Mouse (Mus musculus) CH12.LX (cell line): Measurements from ENCODE around the gene Rpl18. TPM values are rescaled to one million over a fixed set of nuclear protein-coding genes. Genes with fewer than 3 reads are reported as not detected.

Experiments
- DNase-seq: peaks from one replicate; pipeline ENCODE4 v3.0.0-alpha.2; 2013; ENCODE audit errors: extremely low read depth
- H3K27ac ChIP-seq: 2 replicates; pipeline ENCODE4 v1.5.1; 2012; ENCODE audit warnings: low read depth, mild to moderate bottlenecking, control low read depth, moderate library complexity; ENCODE audit not compliant: insufficient read depth
- H3K27me3 ChIP-seq: replicated peaks from 2 replicates; pipeline ENCODE3; 2012; ENCODE audit warnings: inconsistent platforms
- H3K36me3 ChIP-seq, 2 experiments: replicated peaks in 1 of 2; 2 replicates each; pipeline versions ENCODE3 to v1.6.1; 2012; ENCODE audit warnings: inconsistent platforms in 1 of 2, low read length in 1 of 2, mild to moderate bottlenecking in 1 of 2, mixed read lengths in 1 of 2, moderate library complexity in 1 of 2; ENCODE audit not compliant: control insufficient read depth in 1 of 2, insufficient read depth in 1 of 2
- H3K4me1 ChIP-seq, 2 experiments: 2 replicates each; pipeline ENCODE4 v1.6.1; 2012; ENCODE audit warnings: inconsistent platforms in 1 of 2, moderate library complexity in 1 of 2; ENCODE audit not compliant: insufficient read depth in 2 of 2, control insufficient read depth in 1 of 2
- H3K4me2 ChIP-seq: 2 replicates; pipeline ENCODE4 v1.6.1; 2012; ENCODE audit warnings: low read depth, mild to moderate bottlenecking, control low read depth; ENCODE audit not compliant: poor library complexity, insufficient read depth, severe bottlenecking
- H3K4me3 ChIP-seq, 3 experiments: fragments of 150-350 bp in 1 of 3; sonication (generic) in 1 of 3; replicated peaks in 1 of 3; 2 replicates each; pipeline versions ENCODE3 to v1.5.1; 2011 to 2012; ENCODE audit warnings: low read depth in 2 of 3, low read length in 2 of 3, mild to moderate bottlenecking in 2 of 3, moderate library complexity in 2 of 3, control low read depth in 1 of 3, improper control_type of control experiment in 1 of 3, inconsistent platforms in 1 of 3, mixed read lengths in 1 of 3; ENCODE audit not compliant: poor library complexity in 1 of 3
- H3K79me2 ChIP-seq: replicated peaks from 2 replicates; pipeline ENCODE4 v1.6.1; 2012; ENCODE audit warnings: mild to moderate bottlenecking, moderate library complexity; ENCODE audit not compliant: control insufficient read depth, poor library complexity, insufficient read depth, severe bottlenecking; ENCODE audit errors: extremely low read depth
- H3K9ac ChIP-seq: 2 replicates; pipeline ENCODE4 v1.6.1; 2012; ENCODE audit warnings: low read depth, mild to moderate bottlenecking, control low read depth, moderate library complexity; ENCODE audit not compliant: insufficient read depth
- H3K9me3 ChIP-seq: replicated peaks from 2 replicates; pipeline ENCODE3; 2012; ENCODE audit warnings: low read length, inconsistent platforms, mixed read lengths
- BHLHE40 ChIP-seq: IDR thresholded peaks from 2 replicates; pipeline ENCODE4 v1.6.1; 2011; ENCODE audit warnings: mild to moderate bottlenecking, low read depth, low read length, improper control_type of control experiment
- CHD2 ChIP-seq: IDR thresholded peaks from 2 replicates; pipeline ENCODE4 v1.6.1; 2011; ENCODE audit warnings: low read length, improper control_type of control experiment
- E2F4 ChIP-seq: IDR thresholded peaks from 2 replicates; pipeline ENCODE4 v1.6.1; 2011; ENCODE audit warnings: low read depth, low read length, improper control_type of control experiment; ENCODE audit not compliant: insufficient replicate concordance
- EP300 ChIP-seq: IDR thresholded peaks from 2 replicates; pipeline ENCODE4 v1.6.1; 2011; ENCODE audit warnings: low read length, improper control_type of control experiment
- ETS1 ChIP-seq: conservative IDR thresholded peaks from 2 replicates; pipeline ENCODE4 v1.6.1; 2012; ENCODE audit warnings: low read depth, mild to moderate bottlenecking, inconsistent platforms, low read length, improper control_type of control experiment, moderate library complexity
- GABPA ChIP-seq: IDR thresholded peaks from 2 replicates; pipeline ENCODE4 v1.6.1; 2012; ENCODE audit warnings: low read depth, low read length, improper control_type of control experiment, inconsistent platforms; ENCODE audit not compliant: insufficient replicate concordance
- JUND ChIP-seq: conservative IDR thresholded peaks from 2 replicates; pipeline ENCODE4 v1.6.1; 2011; ENCODE audit warnings: low read depth, low read length, improper control_type of control experiment
- MAFK ChIP-seq: IDR thresholded peaks from 2 replicates; pipeline ENCODE4 v1.6.1; 2011; ENCODE audit warnings: low read length, improper control_type of control experiment; ENCODE audit not compliant: insufficient replicate concordance
- MAX ChIP-seq: IDR thresholded peaks from 2 replicates; pipeline ENCODE4 v1.6.1; 2011; ENCODE audit warnings: low read length, improper control_type of control experiment
- MEF2A ChIP-seq: IDR thresholded peaks from 2 replicates; pipeline ENCODE4 v1.6.1; 2014; ENCODE audit warnings: low read depth, mild to moderate bottlenecking, inconsistent platforms, low read length, improper control_type of control experiment, borderline replicate concordance
- MXI1 ChIP-seq: IDR thresholded peaks from 2 replicates; pipeline ENCODE4 v1.6.1; 2011; ENCODE audit warnings: mild to moderate bottlenecking, low read depth, low read length, improper control_type of control experiment
- MYC ChIP-seq: IDR thresholded peaks from 2 replicates; pipeline ENCODE4 v1.6.1; 2011; ENCODE audit warnings: low read depth, mild to moderate bottlenecking, improper control_type of control experiment, low read length
- SIN3A ChIP-seq: IDR thresholded peaks from 2 replicates; pipeline ENCODE4 v1.6.1; 2012; ENCODE audit warnings: low read length, improper control_type of control experiment, inconsistent platforms
- SMC3 ChIP-seq: IDR thresholded peaks from 2 replicates; pipeline ENCODE4 v1.6.1; 2011; ENCODE audit warnings: low read depth, low read length, improper control_type of control experiment
- TBP ChIP-seq: conservative IDR thresholded peaks from 2 replicates; pipeline ENCODE4 v1.6.1; 2011; ENCODE audit warnings: low read depth, low read length, improper control_type of control experiment
- UBTF ChIP-seq: IDR thresholded peaks from 2 replicates; pipeline ENCODE4 v1.6.1; 2012; ENCODE audit warnings: low read depth, mild to moderate bottlenecking, inconsistent platforms, low read length, improper control_type of control experiment, moderate library complexity
- USF2 ChIP-seq: conservative IDR thresholded peaks from 2 replicates; pipeline ENCODE4 v1.6.1; 2011; ENCODE audit warnings: low read depth, low read length, improper control_type of control experiment
- ZNF384 ChIP-seq: IDR thresholded peaks from 2 replicates; pipeline ENCODE4 v1.6.1; 2012; ENCODE audit warnings: low read depth, low read length, improper control_type of control experiment, inconsistent platforms
- dilution Hi-C: fragments of 300-500 bp; cut with MboI; formaldehyde crosslinking; loops from 2 replicates; pipeline ENCODE4 v1.14.3; 2020; ENCODE audit warnings: low sequenced_read_pairs; ENCODE audit not compliant: extremely low pct_unique_long_range_greater_than_20kb, extremely low pct_ligation_motif_present
- in situ Hi-C: fragments of 300-500 bp; cut with MboI; formaldehyde crosslinking; loops from 3 replicates; pipeline ENCODE4 v1.14.3; 2019; ENCODE audit warnings: low sequenced_read_pairs, low pct_ligation_motif_present, low pct_unique_long_range_greater_than_20kb, mixed read lengths
- polyA plus RNA-seq: library from polyadenylated mRNA; unstranded; fragments of >175 nt; gene quantifications from 2 replicates; pipeline ENCODE4 v1.2.1, GENCODE M21; 2012; ENCODE audit warnings: low read depth; ENCODE audit not compliant: insufficient read length
- total RNA-seq, 2 experiments: library from RNA; depleted of rRNA; stranded (reverse); fragments of 300-350 nt in 1 of 2; fragments of >200 nt in 1 of 2; gene quantifications; 2 replicates each; pipeline ENCODE4 v1.2.3; 2012 to 2014

The Rpl18 gene
- total and polyA plus RNA-seq, 3 experiments: 2,393 to 3,766 (median 3,204) TPM

DNA sequence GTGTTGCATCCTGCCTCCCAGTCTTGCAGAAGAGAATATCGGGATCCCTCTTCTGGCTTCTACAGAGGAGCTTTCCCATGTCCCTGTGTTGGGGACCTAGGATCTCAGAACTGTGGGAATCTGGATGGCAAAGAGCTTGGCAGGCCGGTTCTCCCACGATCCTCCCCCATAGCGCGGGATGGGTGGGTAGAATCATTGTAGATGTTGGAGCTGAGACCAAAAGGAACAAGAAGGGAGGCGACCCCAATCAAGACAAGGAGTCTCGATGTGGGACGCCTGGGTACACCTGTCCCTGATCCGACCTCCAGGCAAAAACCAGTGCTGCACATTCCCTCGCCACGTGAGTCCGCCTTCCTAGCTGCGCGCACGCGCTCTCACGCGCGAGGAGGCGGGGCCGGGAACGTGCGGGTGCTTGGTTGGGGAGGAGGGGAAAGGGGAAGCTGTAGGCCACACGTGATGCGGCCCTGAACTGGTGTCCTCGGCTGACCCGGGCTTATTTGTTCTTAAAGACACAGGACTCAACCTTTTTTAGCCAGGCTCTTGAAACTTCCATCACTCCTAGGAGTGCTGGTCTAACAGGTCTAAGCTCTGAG lies 7.8 kb upstream of the Rpl18 start (continued):
- TF ChIP-seq MEF2A (peak; percentile 58; the same call in 1 of the 2 replicates), SIN3A (no peak; the same call in 1 of the 2 replicates), UBTF (no peak), MXI1 (peak; percentile 95), E2F4 (no peak), GABPA (no peak), USF2 (peak; percentile 80), ETS1 (peak; percentile 91), MAFK (no peak), MAX (peak; percentile 95)

DNA sequence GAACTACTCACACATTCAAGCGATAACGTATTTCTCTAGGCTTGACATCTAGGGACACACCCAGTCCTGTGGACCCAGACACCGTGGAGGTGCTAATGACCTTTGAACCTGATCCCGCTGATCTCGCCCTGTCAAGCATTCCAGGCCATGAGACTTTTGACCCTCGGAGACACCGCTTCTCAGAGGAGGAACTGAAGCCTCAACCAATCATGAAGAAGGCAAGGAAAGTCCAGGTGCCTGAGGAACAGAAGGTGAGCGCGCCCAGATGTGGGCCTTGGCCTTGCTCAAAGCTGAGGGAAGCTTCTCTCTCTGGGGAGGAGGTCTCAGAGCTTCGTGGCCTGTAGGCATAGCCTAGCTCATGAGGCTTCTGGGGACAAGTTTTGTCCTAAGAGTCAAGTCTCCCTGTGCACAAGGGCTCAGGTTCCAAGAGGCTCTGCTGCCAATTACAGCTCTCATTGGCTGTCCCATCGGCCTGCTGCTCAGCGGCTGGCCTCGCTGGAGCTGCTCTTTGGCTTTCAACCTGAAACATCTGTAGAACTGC lies 7.0 kb upstream of the Rpl18 start:
- Histone ChIP-seq H3K27ac (peak overlapping the region; percentile 87), H3K4me1 (peaks cover 0 to 38% of the 10 kb centered on the region in 2 experiments; a peak in 2 of 4 replicates), H3K4me3 (peak overlapping the region; percentile 17 to 77 (median 53)), H3K9me3 (no peaks in the 10 kb centered on the region), H3K9ac (peak overlapping the region; percentile 50), H3K27me3 (no peaks in the 10 kb centered on the region), H3K79me2 (no peaks in the 10 kb centered on the region), H3K36me3 (peaks cover 31 to 46% of the 10 kb centered on the region in 2 experiments)
- in situ Hi-C loops (no loop called here), dilution Hi-C loops (no loop called here)
- no peak for DNase-seq
- TF ChIP-seq JUND: 0 out of 2 replicates have a peak, but pooled peaks have one; percentile 4
- no peak for TF ChIP-seq ETS1
- no peak for TF ChIP-seq BHLHE40
- 0 out of 2 replicates have a peak, but pooled peaks have one; percentile 26 for TF ChIP-seq UBTF
- TF ChIP-seq, all 38 proteins: peak for 2
- peak overlapping the region; percentile 91 for H3K4me2 ChIP-seq

DNA sequence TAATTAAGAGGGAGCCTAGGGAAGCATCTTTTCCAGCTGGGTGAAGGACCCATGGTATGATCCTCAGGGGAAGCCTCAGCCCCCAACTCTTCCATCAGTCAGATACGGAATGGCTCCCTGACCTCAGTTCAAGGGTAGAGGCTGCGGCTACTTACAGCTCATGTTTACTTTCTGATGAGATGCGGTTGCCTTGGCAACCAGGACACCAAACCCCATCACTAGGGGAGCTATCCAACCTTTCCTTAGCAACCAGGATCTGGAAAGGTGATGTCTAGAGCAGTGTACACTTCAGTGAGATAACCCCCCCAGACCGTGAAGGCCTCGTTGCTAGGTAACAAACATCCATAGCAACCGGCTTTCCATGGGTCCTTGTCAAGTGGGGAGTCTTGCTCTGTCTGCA lies 6.2 kb upstream of the Rpl18 start:
- Histone ChIP-seq H3K36me3 (peaks cover 35 to 53% of the 10 kb centered on the region in 2 experiments), H3K27me3 (no peaks in the 10 kb centered on the region), H3K4me3 (no peak overlapping the region), H3K27ac (no peak overlapping the region), H3K4me2 (peak overlapping the region; percentile 91; the same call in 1 of the 2 replicates), H3K9ac (no peak overlapping the region)
- TF ChIP-seq ETS1 (no peak), EP300 (no peak), SIN3A (0 out of 2 replicates have a peak, but pooled peaks have one; percentile 5), TBP (no peak), MXI1 (0 out of 2 replicates have a peak, but pooled peaks have one; percentile 16), BHLHE40 (no peak), CHD2 (no peak), ZNF384 (no peak), MYC (no peak), SMC3 (no peak)
- TF ChIP-seq, all 38 proteins: peak for 2
- dilution Hi-C loops (no loop called here), in situ Hi-C loops (no loop called here)
- DNase-seq: no peak
- Histone ChIP-seq H3K4me1 (peaks cover 0 to 35% of the 10 kb centered on the region in 2 experiments; a peak in 2 of 4 replicates), H3K79me2 (peaks cover 3% of the 10 kb centered on the region), H3K9me3 (no peaks in the 10 kb centered on the region)
